Mouse (Mus musculus) kidney, adult 2 months (tissue): ENCODE measurements around the gene D5Ertd579e.

Experiments
- CTCF ChIP-seq: fragments of 200-500 bp; conservative IDR thresholded peaks from 2 replicates; pipeline ENCODE4 v1.5.1; 2011; ENCODE audit warnings: low read depth, mild to moderate bottlenecking, control low read depth, low read length, moderate library complexity, mixed read lengths; ENCODE audit not compliant: insufficient read depth, insufficient read length
- POLR2A ChIP-seq: fragments of 200-500 bp; IDR thresholded peaks from one replicate; pipeline ENCODE4 v1.6.1; 2011; ENCODE audit warnings: low read depth, low read length, control low read depth

GRCm38 (mm10) chr5:36559510-36560235, 136.2 kb downstream of the D5Ertd579e start:
- TF ChIP-seq CTCF (no peak), POLR2A (no peak)
